ENCODE assay signal across 26 mouse cellular contexts in genomic region chr1:63776902-63777630, GRCm38 (mm10). TPM values are rescaled to one million over a fixed set of nuclear protein-coding genes. Genes with fewer than 3 reads are reported as not detected.
A peak's percentile ranks its signal among the peaks of the same experiment; 100 is the strongest.
DNase-seq lines count a peak whose midpoint lies in the region; ATAC-seq and TF ChIP-seq lines count a peak whose summit lies in the region.
"Had no signal": no experiment of that assay in that cellular context is flagged by ENCODE, and none has a peak within 500 bp of the region (broad histone marks: within the 10 kb centered on the region; RNA-seq: fewer than 3 reads in every experiment).

No protein-coding gene starts in this region.

- 33% methylated on average over 4 of the region's 4 CpGs for WGBS in limb, embryonic 14.5 days
- WGBS in limb, embryonic 10.5 days, result 49% methylated on average over 4 of the region's 4 CpGs
- WGBS in embryonic facial prominence, embryonic 15.5 days, result 31% methylated on average over 4 of the region's 4 CpGs

- H3K9me3 ChIP-seq in limb, embryonic 14.5 days (ENCODE audit: control insufficient read depth, low read length), result no peaks in the 10 kb centered on the region
- no peaks in the 10 kb centered on the region for H3K9me3 ChIP-seq in limb, embryonic 10.5 days (replicated peaks)
- no peaks in the 10 kb centered on the region for H3K9me3 ChIP-seq in embryonic facial prominence, embryonic 15.5 days (replicated peaks)
- H3K9me3 ChIP-seq: forebrain, embryonic 10.5 days; G1E; heart, embryonic 10.5 days; hindbrain, embryonic 12.5 days had no signal

- TF ChIP-seq POLR2A in limb, embryonic 14.5 days (IDR thresholded peaks at IDR 0.05; ENCODE audit: borderline replicate concordance, extremely low read depth, insufficient read depth, insufficient read length), result no peak

- no peak overlapping the region for H3K4me2 ChIP-seq in limb, embryonic 14.5 days (replicated peaks; ENCODE audit: low read depth, low read length, severe bottlenecking)
- H3K4me2 ChIP-seq in embryonic facial prominence, embryonic 15.5 days (replicated peaks), result no peak overlapping the region
- H3K4me2 ChIP-seq: hindbrain, embryonic 12.5 days had no signal

- H3K4me1 ChIP-seq in limb, embryonic 14.5 days (ENCODE audit: control insufficient read depth, insufficient read depth, low read length), result no peaks in the 10 kb centered on the region
- peaks cover 5% of the 10 kb centered on the region for H3K4me1 ChIP-seq in limb, embryonic 10.5 days
- no peaks in the 10 kb centered on the region for H3K4me1 ChIP-seq in embryonic facial prominence, embryonic 15.5 days
- H3K4me1 ChIP-seq: heart, embryonic 10.5 days had no signal

- no peak overlapping the region for H3K4me3 ChIP-seq in limb, embryonic 14.5 days (replicated peaks; ENCODE audit: low read length)
- no peak overlapping the region for H3K4me3 ChIP-seq in limb, embryonic 10.5 days
- H3K4me3 ChIP-seq in embryonic facial prominence, embryonic 15.5 days (replicated peaks), result no peak overlapping the region
- H3K4me3 ChIP-seq: forebrain, embryonic 10.5 days; heart, embryonic 10.5 days; hindbrain, embryonic 12.5 days had no signal

- H3K27ac ChIP-seq in limb, embryonic 14.5 days (replicated peaks; ENCODE audit: low read depth, low read length), result no peak overlapping the region
- no peak overlapping the region for H3K27ac ChIP-seq in limb, embryonic 10.5 days
- no peak overlapping the region for H3K27ac ChIP-seq in embryonic facial prominence, embryonic 15.5 days (replicated peaks)
- H3K27ac ChIP-seq: forebrain, embryonic 10.5 days; heart, embryonic 10.5 days; hindbrain, embryonic 12.5 days had no signal

- H3K9ac ChIP-seq in limb, embryonic 14.5 days (ENCODE audit: low read depth, low read length, severe bottlenecking), result no peak overlapping the region
- H3K9ac ChIP-seq in embryonic facial prominence, embryonic 15.5 days, result no peak overlapping the region
- H3K9ac ChIP-seq: hindbrain, embryonic 12.5 days had no signal

- H3K36me3 ChIP-seq in limb, embryonic 14.5 days (ENCODE audit: control insufficient read depth, insufficient read depth, low read length), result no peaks in the 10 kb centered on the region
- H3K36me3 ChIP-seq in limb, embryonic 10.5 days, result no peaks in the 10 kb centered on the region
- no peaks in the 10 kb centered on the region for H3K36me3 ChIP-seq in embryonic facial prominence, embryonic 15.5 days
- H3K36me3 ChIP-seq: forebrain, embryonic 10.5 days; G1E; heart, embryonic 10.5 days; hindbrain, embryonic 12.5 days had no signal

- DNase-seq in limb, embryonic 14.5 days (ENCODE audit: low spot score), result peak; percentile 16
- no peak for DNase-seq in limb, embryonic 10.5 days (ENCODE audit: low spot score)
- DNase-seq in NIH3T3 (ENCODE audit: low read depth), result peak; percentile 90
- no peak for DNase-seq in heart, adult 11 months
- DNase-seq in cerebellum, postnatal 14 days, result no peak
- DNase-seq in layer of hippocampus, adult 18-20 months (ENCODE audit: low spot score in 2 of 2), result no peak
- DNase-seq: adrenal gland, adult 2 months; adrenal gland, postnatal 25 days; cerebellum, adult 18-20 months; cerebellum, adult 9-11 months; gastrocnemius, postnatal 36 days; heart, adult 18-20 months; heart, postnatal 10 days; heart, postnatal 4 days had no signal

- ATAC-seq in limb, embryonic 14.5 days (ENCODE audit: low FRiP score, low read depth), result no peak
- ATAC-seq in embryonic facial prominence, embryonic 15.5 days (ENCODE audit: insufficient number of reproducible peaks, low FRiP score, low TSS enrichment, low read depth), result peak; percentile 43; the same call in 1 of the 2 replicates
- ATAC-seq: CD4-positive, CD25-positive, alpha-beta regulatory T cell, adult 4 months; forebrain, embryonic 14.5 days; hindbrain, embryonic 16.5 days; inflammation-experienced regulatory T-cells, adult 6 months had no signal

- no peaks in the 10 kb centered on the region for H3K27me3 ChIP-seq in limb, embryonic 14.5 days (ENCODE audit: control insufficient read depth, insufficient read depth, low read length)
- no peaks in the 10 kb centered on the region for H3K27me3 ChIP-seq in limb, embryonic 10.5 days (ENCODE audit: low read depth, poor library complexity, severe bottlenecking)
- H3K27me3 ChIP-seq in embryonic facial prominence, embryonic 15.5 days, result no peaks in the 10 kb centered on the region
- H3K27me3 ChIP-seq: hindbrain, embryonic 12.5 days had no signal

RNA-seq across cellular contexts. Expression of gene 4933402D24Rik, which starts 8.0 kb away (rescaled TPM):
- polyA plus RNA-seq in limb, embryonic 14.5 days (2012; rRNA removed), result 0.05 TPM in 1 of 2 replicates, not detected in the other
- 0.23 TPM in 1 of 2 replicates, not detected in the other for polyA plus RNA-seq in limb, embryonic 14.5 days (2014; fragmentation: Nextera tagmentation; extraction: Ambion mirVana)
- polyA plus RNA-seq in limb, embryonic 10.5 days (2016; fragmentation: Nextera tagmentation; extraction: Ambion mirVana), result 0.13 TPM in 1 of 2 replicates, not detected in the other
- polyA plus RNA-seq in embryonic facial prominence, embryonic 15.5 days (2015; fragmentation: Nextera tagmentation; extraction: Ambion mirVana), result 0.09 TPM in 2 replicates
- not detected for total RNA-seq in layer of hippocampus, adult 18-20 months (2021)
- total RNA-seq: adrenal gland, adult 2 months; adrenal gland, postnatal 25 days; gastrocnemius, adult 8-10 months; gastrocnemius, postnatal 36 days; heart, adult 18-20 months; heart, postnatal 10 days; heart, postnatal 4 days had no signal
- polyA plus RNA-seq: adrenal gland, adult 2 months; CD4-positive, CD25-positive, alpha-beta regulatory T cell, adult 4 months; G1E; heart, embryonic 14.5 days had no signal

RNA-seq across cellular contexts. Expression of gene Fastkd2, which starts 46.7 kb away (rescaled TPM):
- 21.6 and 25.3 TPM in 2 replicates for polyA plus RNA-seq in limb, embryonic 14.5 days (2012; rRNA removed)
- 60.2 and 63.4 TPM in 2 replicates for polyA plus RNA-seq in limb, embryonic 14.5 days (2014; fragmentation: Nextera tagmentation; extraction: Ambion mirVana)
- 69.8 and 70.8 TPM in 2 replicates for polyA plus RNA-seq in limb, embryonic 10.5 days (2016; fragmentation: Nextera tagmentation; extraction: Ambion mirVana)
- polyA plus RNA-seq in embryonic facial prominence, embryonic 15.5 days (2015; fragmentation: Nextera tagmentation; extraction: Ambion mirVana), result 44.7 and 46.0 TPM in 2 replicates
- total RNA-seq in layer of hippocampus, adult 18-20 months (2021), result 10 to 100 TPM; 19.5 to 21.6 TPM

RNA-seq across cellular contexts. Expression of gene Mdh1b, which starts 46.9 kb away (rescaled TPM):
- 0.08 TPM in 1 of 2 replicates, not detected in the other for polyA plus RNA-seq in limb, embryonic 14.5 days (2012; rRNA removed)
- not detected in 2 replicates for polyA plus RNA-seq in limb, embryonic 14.5 days (2014; fragmentation: Nextera tagmentation; extraction: Ambion mirVana)
- 0.08 and 0.19 TPM in 2 replicates for polyA plus RNA-seq in limb, embryonic 10.5 days (2016; fragmentation: Nextera tagmentation; extraction: Ambion mirVana)
- 1.9 and 3.3 TPM in 2 replicates for polyA plus RNA-seq in embryonic facial prominence, embryonic 15.5 days (2015; fragmentation: Nextera tagmentation; extraction: Ambion mirVana)
- under 1 TPM; 0.51 to 0.72 TPM for total RNA-seq in layer of hippocampus, adult 18-20 months (2021)
- total RNA-seq: adrenal gland, postnatal 25 days; gastrocnemius, adult 8-10 months; gastrocnemius, postnatal 36 days; heart, postnatal 10 days; heart, postnatal 4 days had no signal
- polyA plus RNA-seq: adrenal gland, adult 2 months; CD4-positive, CD25-positive, alpha-beta regulatory T cell, adult 4 months; embryonic facial prominence, embryonic 11.5 days; G1E; heart, embryonic 10.5 days; heart, embryonic 14.5 days; inflammation-experienced regulatory T-cells, adult 6 months had no signal

Comparison
In these comparisons a context has a peak if more than half of its experiments do, and no peak if none do; other contexts are left out.
1. DNase-seq: peak in limb, embryonic 14.5 days (single experiment) and NIH3T3 (single experiment); none in limb, embryonic 10.5 days (single experiment), heart, adult 11 months (single experiment), cerebellum, postnatal 14 days (0 of 2) and layer of hippocampus, adult 18-20 months (0 of 2).